Mouse (Mus musculus) T-helper 1 cell (primary cell): ENCODE results near the gene Prkch.

Source experiments
- in situ Hi-C: fragments of 300-600 bp; cut with MboI, MseI; formaldehyde crosslinking; loops from one replicate; pipeline ENCODE4 v1.15.1; 2025; ENCODE audit warnings: high pct_unique_total_duplicates

Gene Prkch

DNA sequence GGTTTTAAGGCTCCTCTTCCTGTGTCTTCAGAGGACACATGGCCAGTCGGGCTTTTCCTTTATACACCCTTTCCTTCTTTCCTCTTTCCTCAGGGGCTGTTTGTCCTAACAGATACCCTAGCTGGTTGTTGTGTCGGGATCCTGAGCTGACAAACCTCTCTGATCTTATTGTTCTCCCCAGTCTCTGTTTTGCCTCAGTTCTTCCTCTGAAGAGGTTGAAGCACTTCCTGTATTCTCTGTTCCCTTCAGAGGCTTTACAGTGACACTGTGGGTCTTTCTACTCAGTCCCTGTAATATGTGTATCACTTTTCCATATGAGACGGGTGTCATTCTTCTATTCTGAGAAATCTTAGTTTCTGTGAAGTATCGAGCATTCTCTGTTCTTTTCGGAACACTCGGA lies 6.5 kb upstream of the Prkch start:
- in situ Hi-C loops, result no loop called here

DNA sequence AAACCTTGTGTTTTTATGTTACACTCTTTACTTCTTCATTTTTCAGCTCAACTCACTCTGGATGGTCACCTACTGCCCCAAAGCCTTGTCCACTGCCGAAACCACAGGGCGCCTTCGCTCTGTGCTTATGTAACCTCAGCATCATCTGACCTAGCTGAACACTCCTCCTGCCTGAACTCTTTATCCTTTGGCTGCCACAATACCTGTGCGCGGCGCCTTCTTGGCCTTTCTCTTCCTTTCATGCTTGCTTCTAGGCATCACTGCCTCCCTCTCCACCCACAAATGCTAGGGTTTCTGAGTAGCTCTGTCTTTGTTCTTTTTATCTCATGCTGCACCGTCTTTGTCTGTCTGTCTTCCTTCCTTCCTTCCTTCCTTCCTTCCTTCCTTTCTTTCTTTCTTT lies 3.8 kb upstream of the Prkch start:
- in situ Hi-C loops, result no loop called here

DNA sequence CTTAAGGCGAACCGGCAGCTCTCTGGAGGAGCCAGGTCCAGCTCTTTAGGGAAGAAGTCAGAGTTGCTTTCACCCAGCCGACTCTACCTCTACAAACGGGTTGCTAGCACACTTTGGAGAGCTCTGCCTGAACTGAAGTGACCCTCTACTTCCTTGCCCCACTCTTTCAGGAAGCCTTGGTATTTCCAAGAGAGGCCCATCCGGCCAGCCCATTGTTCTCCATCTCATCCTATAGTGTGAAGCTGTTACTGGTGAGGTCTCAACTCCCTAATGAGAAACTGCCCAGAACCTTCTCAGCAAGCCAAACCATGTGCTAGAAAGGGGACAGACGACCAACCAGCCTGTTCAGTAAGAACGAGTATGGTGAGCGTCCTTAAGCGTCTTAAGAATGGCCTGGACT lies 1.3 kb upstream of the Prkch start:
- in situ Hi-C loops, result no loop called here

DNA sequence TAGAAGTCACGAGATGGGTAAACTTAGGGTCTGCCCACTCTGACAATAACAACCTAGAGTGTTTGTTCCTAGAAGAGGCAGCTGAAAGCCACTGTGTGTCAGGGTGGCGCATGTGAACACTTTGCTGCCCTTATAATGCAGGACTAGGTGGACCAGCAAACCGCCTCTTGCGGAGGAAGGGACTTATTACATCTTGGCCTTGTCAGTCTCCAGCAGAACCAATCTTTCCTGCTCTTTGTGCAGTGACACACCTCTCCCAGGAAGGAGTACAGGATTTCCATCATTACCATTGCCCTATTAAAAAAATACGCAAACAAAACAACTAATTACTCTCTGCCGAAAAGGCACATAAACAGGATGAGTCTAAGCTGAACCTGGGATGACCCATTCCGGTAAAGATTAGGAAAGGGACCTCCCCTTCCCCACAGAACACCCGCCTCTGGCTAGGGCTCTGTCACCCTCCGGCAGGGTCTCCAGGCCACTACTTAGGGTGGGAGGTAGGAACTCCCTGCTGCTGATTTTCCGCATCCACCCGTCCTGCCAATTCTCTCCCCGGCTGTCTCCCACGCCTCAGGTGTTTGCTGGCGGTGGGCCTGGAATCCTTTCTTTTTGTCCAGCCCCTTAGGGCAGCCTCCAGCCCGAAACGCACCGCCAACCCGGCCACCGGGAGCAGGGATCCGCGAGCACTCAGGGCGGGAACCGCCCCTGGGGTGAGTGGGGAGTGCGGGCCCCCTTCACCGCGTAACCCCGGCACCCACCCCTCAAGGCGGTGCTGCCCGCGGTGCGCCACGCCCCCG lies 585 bp upstream of the Prkch start:
- in situ Hi-C loops, result no loop called here

DNA sequence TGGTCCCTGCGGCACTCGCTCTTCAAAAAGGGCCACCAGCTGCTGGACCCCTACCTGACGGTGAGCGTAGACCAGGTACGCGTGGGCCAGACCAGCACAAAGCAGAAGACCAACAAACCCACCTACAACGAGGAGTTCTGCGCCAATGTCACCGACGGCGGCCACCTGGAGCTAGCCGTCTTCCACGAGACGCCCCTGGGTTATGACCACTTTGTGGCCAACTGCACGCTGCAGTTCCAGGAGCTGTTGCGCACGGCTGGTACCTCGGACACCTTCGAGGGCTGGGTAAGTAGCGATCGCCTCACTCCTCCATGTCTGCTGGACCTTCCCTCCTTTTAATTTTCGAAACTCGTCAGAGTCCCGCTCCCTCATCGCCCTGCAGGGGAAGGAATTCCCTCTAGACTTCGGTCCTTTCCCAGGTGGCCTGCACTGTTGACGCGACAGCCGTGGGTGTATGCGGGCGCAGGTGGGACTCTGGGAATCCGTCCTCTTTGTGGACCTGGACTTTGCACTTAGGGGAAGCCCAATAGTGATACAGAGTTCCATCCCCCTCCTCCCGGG lies 725 bp downstream of the Prkch start:
- in situ Hi-C loops, result no loop called here

DNA sequence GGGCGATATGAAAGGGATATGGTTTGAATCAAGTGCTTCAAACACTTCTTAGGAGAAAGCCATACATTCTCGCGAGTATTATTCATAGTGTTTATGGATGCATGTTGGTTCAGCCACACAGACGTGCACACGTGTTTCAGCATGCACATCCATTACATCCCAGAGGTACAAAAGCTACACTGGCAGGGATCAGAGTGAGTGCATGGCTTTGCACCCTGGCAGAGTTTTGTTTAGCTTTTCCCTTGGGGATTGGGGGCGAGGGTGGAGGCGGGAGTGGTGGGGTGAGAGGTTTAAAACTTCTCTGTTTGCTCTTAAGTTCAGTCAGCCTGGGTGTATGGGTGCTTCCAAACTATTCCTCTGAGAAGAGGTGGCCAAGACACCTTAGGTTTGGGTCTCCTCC lies 1.3 kb downstream of the Prkch start:
- in situ Hi-C loops, result no loop called here

DNA sequence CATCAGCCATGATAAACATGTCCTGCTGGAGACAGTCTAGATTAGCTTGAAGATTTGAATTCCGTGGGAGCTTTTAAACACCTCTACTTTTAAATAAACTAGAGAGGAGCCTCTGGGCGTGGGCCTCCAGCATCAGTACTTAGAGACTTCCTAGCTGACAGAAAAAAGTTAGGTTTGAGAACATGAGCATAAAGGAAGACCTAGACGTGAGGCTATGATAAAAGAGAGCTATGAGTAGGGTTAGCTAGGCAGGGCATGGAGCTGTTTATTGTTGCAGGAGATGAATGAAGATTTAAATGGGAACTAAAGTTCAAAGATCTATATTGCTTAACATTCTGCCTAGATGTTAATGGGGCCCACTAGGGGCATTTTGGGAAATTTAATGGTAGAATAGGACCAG lies 2.7 kb downstream of the Prkch start:
- in situ Hi-C loops, result no loop called here

DNA sequence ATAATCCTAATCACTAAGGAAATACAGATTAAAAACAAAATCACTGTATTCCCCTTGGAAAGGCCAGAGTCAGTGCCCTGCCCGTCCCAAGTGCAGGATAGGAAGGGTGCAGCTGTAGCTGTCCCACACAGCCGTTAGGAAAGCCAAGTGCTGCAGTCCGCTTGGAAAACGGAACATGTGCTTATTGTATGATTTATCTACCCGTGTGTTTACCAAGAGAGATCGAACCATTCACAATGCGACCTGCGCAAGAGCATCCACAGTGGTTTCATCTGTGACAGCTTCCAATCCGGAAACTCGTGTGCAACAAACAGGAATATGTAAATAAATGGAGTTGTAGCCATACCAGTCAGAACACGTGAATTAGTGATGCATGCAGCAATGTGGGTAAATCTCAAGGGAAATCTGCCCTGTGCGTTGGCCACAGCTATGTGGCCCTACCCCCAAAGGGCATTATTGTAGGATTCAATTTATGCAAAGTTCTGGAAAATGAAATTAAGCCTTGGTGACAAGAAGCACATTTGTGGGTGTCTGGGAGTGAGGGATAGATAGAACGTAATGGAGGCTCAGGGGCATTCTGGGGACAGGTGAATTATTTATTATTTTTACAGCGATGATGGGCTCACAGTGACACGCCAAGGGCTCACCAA lies 6.2 kb downstream of the Prkch start:
- in situ Hi-C loops, result loop anchor here (10.0 kb wide), 1 partner anchor 54 kb away; no protein-coding TSS in a partner anchor

DNA sequence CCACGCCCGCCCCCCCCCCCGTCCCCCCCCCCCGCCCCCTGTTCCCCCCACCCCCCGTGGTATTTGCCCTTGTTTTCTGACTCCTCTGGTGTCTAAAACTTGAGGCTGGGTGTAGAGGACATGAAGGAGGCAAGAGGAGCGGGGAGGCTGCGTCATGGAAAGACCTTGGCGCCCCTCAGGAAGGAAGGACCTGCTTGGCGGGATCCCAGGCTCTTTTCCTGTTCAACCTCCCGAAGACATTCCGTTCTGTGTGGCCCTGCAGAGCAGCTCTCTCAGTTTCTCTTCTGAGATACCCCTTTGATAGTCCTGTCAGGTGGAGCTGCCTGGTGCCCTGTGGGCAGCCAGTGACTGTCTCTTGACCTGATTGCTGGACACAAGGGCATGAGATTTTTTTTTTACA lies 7.0 kb downstream of the Prkch start:
- in situ Hi-C loops, result loop anchor here (10.0 kb wide), 1 partner anchor 53 kb away; no protein-coding TSS in a partner anchor

DNA sequence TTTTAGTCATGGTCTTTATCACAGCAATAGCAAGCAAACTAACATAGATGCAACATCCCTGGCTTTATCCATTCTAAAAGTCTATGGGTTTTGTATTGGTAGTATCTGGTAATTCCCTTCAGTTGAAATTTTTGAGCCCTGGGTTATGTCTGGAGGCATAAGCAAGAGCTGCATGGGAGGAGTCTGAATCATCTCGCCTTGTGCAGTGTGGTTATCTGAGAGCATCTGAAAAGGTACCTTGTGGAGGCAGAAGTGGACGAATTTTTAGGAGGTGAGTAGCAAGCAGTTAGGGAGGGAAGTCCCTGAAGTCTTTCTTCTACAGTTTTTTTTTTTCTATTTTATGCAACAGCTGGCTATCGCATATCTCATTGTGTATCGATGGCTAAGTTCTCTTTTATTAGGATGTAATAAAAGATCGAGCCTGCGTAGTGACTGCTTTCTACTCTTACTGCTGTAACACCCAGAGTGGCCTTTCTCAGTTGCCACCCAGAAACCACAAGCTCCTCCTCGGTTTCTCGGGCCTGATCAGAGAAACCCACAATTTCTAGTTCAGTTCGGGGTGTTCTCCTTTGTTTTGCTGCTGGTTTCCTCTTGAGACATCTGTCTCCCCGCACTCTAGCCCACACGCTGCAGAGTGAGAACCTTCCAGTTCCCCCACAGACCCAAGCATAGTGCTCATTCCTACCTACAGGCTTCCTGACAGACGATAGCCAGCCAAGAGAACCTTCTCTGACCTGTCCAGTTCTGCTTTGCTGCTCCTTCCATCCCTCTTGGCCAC lies 8.6 kb downstream of the Prkch start:
- in situ Hi-C loops, result loop anchor here (10.0 kb wide), 1 partner anchor 52 kb away; no protein-coding TSS in a partner anchor

DNA sequence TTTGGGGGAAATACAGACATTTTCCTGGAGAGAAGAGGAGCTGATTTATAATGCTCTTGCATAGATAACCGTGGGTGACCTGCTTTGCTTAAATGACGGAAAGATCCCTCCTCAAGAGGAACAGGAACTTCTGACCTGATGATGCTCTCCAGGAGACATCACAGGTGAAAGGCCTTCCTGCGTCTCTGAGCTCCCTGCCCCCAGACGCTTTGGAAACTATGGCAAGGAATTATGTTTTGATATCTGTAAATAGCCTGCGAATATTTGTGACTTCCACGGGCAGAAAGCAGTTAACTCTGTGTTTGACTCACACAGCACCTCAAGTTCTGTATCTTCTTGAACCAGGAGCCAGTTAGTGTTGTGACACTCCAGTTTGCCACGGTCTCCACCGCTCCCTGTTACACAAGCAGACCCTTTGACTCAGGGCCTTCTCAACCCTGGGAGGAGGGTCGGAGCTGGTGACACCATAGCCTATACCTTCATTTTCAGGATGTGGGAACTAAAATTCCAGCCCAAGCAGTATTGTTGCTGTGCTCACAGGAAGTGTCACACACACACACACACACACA lies 9.7 kb downstream of the Prkch start:
- in situ Hi-C loops, result loop anchor here (10.0 kb wide), 1 partner anchor 51 kb away; no protein-coding TSS in a partner anchor

DNA sequence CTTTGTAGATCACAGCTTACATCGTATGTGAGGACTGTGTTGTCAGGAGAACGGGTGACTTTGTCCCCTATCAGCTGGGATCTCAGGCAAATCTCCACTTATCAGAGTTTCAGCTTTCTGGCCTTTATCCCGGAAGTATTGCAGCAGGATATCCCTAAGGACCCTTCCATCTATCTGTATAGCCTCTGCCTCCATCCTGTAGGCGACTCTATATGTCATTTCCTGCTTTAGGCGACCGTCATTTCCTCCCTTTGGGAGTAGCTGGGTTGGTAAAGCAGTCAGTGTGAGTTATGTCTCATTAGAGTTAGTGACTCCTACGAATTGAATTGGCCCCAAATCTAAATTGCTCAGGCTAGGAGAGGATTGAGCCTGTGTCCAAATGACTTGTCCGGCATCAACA lies 10.6 kb downstream of the Prkch start:
- in situ Hi-C loops, result loop anchor here (10.0 kb wide), 1 partner anchor 50 kb away; no protein-coding TSS in a partner anchor

DNA sequence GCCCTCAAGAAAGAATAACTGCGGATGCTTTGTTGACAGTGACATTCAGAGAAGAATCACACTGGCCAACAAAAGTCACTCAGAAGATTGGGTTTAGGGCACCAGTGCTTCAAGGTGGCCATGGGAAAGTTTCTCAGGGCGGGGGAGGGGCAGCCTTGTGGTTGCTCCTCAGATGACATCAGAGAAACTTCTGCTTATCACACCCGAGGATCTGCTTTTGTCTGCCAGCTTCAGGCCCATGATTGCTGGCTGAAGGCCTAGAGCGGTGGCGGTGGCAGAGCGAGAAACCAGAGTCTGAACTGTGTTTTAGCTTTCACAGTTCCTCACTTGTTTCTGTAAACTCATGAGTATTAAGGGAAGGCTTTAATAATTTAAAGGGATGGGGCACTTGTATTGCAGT lies 13.6 kb downstream of the Prkch start:
- in situ Hi-C loops, result loop anchor here (10.0 kb wide), 1 partner anchor 47 kb away; no protein-coding TSS in a partner anchor

DNA sequence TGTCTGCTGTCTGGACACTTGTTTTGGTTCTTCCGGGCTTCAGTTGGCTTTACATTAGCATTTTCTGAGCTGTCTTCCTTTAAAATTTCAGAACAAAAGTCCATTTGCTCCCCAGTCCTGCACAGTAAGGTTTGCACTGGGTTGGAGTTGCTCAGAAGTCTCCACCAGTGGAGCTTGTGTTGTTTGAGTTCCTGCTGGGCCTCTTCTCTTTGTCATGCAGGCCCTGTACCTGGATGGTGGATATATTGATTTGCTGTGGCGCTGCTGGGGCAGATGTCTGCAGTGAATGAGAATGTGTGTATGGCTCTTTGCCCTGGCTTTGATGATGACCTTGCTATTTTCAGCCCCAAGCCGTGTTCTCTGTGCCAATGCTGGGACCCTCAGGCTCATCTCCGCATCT lies 15.9 kb downstream of the Prkch start:
- in situ Hi-C loops, result loop anchor here (5.0 kb wide), 1 partner anchor 77 kb away; no protein-coding TSS in a partner anchor

DNA sequence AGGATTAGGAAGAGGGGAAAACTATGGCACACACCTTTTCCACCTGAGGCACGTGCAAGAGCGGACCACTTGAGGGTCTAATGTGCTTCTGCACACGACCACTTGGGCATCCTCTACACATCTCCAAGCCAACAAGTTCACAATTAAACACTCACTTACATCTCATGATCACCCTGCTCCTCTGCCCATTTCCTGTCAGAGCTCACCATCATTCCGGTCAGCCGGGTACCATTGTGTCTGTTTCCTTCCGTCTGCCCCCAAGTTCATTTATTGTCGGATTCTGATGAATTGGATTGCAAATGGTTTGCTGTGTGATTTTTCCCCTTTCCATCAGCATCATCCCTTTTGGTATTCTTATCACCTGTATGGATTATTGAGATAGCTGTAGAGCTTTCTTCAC lies 18.4 kb downstream of the Prkch start:
- in situ Hi-C loops, result loop anchor here (5.0 kb wide), 1 partner anchor 74 kb away; no protein-coding TSS in a partner anchor

DNA sequence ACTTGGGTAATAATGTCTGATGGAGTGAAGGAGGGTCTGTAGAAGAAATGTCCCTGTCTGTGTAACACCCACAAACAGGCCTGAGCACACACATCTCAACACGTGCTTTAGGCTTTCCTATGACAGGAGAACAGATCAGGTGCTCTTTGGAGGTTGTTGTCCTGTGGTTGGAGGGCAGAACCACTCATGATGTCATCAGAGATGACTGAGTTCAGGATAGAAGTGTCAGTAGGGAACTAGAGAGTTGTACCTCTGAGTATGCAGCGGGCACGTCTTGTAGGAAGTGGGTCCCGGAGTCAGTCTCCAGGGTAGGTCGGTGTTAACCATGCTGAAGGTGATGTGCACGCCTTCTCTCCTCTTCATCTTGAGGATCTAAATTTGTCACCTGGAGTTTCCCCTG lies 19.1 kb downstream of the Prkch start:
- in situ Hi-C loops, result loop anchor here (5.0 kb wide), 1 partner anchor 74 kb away; no protein-coding TSS in a partner anchor

DNA sequence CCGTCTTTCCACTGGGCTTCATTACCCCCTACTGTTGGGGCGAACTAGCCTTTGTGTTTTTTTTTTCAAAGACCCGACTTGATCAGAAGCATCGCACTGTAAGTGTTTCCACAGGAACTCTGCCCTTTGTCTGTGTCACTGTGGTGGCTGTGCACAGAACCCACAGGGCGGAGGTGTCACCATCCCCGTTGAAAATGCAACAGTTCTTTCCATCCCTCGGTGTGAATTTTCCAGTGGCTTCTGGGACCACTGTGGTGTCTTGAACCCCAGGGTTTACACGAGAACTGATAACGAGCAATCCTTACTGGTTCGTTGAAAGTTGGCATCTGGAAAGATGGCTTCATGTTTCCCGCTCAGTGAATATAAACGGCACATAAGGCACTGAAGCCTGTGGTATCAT lies 20.2 kb downstream of the Prkch start:
- in situ Hi-C loops, result loop anchor here (5.0 kb wide), 1 partner anchor 73 kb away; no protein-coding TSS in a partner anchor

DNA sequence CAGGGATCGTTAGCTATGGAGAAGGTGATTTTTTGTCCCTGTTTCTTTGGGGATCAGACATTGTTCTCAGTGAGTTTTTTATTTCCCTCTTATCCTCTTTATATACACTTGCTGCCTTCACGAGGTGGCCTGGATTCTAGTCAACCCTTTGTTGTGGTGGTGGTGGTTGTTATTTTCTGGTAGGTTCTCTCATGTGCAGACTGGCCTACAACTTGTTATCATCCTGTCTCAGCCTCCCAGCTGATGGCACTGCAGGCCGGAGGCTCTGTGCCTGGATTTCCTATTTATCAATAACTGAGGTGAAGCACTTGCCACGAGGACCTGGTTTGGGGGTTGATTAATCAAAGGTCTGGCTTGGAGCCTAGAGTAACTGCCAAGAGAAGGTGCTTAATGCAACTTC lies 20.6 kb downstream of the Prkch start:
- in situ Hi-C loops, result no loop called here

DNA sequence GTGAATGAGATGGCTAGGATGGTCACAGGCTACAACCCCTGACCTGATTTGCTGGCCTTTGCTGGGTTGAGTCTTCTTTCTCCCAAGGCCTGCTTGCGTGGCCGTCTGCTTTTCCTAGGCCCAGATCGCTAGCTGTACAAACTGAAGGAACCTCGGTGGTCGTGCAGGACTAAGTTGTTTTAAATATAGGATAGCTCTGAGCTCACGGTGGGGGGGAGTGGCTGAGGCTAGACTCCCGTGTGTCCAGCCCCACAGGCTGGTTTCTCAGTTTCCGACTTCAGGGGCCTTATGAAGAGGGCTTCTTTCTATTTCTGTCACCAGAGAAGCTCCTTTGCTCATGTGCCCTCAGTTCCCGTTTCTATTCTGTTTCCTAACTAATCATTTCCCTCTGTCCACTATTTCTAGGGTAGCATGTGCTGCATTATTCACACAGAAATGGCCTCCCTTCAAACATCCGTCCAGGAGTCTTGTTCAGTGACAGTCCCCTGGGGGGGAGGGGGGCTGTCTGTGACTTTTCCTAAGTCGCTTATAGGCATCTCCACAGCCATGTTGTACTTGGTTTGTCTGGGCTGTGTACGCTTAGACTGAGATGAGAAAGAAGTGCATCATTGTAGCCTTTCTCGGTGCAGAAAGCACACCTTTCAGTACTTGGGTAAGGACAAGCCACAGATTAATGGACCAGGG lies 22.9 kb downstream of the Prkch start:
- in situ Hi-C loops, result no loop called here

DNA sequence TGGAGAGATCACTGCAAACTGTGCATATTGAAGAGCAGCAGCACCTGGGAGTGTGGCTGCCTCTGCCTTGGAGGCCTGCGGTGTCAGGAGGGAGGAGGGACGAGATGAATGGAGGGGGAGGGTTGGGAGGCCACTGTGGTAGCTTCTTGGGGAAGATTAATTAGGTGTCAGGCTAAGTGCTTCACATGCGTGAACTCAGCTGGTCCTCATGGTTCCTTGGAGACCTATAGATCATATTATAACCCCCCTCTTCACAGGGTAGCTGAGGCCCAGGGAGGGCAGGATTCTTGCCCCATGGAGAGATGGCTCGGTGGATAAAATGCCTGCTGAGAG lies 23.4 kb downstream of the Prkch start:
- in situ Hi-C loops, result no loop called here

DNA sequence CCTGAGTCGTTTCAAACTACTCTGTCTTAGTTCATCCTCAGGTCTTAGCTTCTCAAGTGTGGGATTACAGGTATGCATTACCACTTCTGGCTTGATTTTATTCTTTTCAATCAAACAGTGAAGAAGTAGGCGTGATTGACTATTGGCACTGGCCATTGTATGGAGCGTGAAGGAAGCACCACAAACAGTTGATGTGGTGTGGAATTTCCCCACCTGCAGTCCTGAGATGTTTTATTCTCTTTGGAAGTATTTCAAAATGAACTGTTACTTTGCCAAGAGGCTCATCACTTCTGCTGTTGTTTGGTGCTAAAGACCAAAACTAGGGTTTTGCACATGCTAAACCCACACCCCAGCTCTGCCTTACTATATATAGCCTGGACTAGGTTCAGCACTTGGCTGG lies 24.7 kb downstream of the Prkch start:
- in situ Hi-C loops, result no loop called here
